Mouse (Mus musculus) bone marrow, adult 2 months (tissue): ENCODE data around the gene Epb41l1.

ENCODE experiments used
- CTCF ChIP-seq: fragments of 200-500 bp; IDR thresholded peaks from 2 replicates; pipeline ENCODE4 v1.5.1; 2011; ENCODE audit warnings: low read length, control low read depth; ENCODE audit not compliant: control insufficient read depth, insufficient read depth
- POLR2A ChIP-seq: fragments of 200-500 bp; IDR thresholded peaks from 2 replicates; pipeline ENCODE4 v1.6.1; 2011; ENCODE audit warnings: low read depth, mild to moderate bottlenecking, control low read depth, low read length, borderline replicate concordance; ENCODE audit not compliant: control insufficient read depth

DNA sequence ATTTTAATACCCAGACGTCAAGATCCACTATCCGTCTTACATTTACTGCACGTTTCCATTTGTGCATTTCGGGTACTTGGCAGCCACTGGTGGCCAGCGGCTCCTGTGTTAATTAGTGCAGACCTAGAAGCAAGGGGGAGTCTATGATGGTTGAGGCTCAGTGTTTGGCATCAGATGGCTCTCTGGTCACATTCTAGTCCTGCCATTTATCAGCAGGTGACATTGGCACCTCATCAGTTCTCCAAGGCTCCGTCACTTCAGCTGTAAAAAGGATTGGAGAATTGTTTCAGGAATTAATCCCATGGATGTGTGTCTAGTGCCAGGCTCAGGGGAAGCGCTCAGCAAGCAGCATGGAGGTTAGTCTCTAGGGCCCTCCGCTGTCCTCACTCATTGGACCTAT lies 51.6 kb downstream of the Epb41l1 start:
- no peak for TF ChIP-seq CTCF
- TF ChIP-seq POLR2A = no peak
